Comparison of ENCODE assay signal across 9 mouse cellular contexts in genomic region chr4:149894300-149894699, GRCm38 (mm10).
DNase-seq lines count a peak whose midpoint lies in the region; ATAC-seq and TF ChIP-seq lines count a peak whose summit lies in the region.
"Had no signal": no experiment of that assay in that cellular context is flagged by ENCODE, and none has a peak within 500 bp of the region (broad histone marks: within the 10 kb centered on the region; RNA-seq: fewer than 3 reads in every experiment).

No protein-coding gene starts in this region.

- 0 out of 2 replicates have a peak overlapping the region, but pooled peaks have one; percentile 5 for H3K27ac ChIP-seq in cerebellum, adult 2 months (ENCODE audit: insufficient read depth, low read length)
- H3K27ac ChIP-seq in liver, embryonic 12.5 days: 0 out of 2 replicates have a peak overlapping the region, but pooled peaks have one; percentile 7
- H3K27ac ChIP-seq in hindbrain, embryonic 12.5 days: peak overlapping the region; percentile 84
- peak overlapping the region; percentile 81 for H3K27ac ChIP-seq in neural tube, embryonic 13.5 days (replicated peaks)

- no peak for ATAC-seq in liver, embryonic 12.5 days
- ATAC-seq in hindbrain, embryonic 12.5 days (ENCODE audit: low FRiP score): no peak
- no peak for ATAC-seq in neural tube, embryonic 13.5 days (ENCODE audit: low read depth)

- no peaks in the 10 kb centered on the region for H3K27me3 ChIP-seq in cerebellum, adult 2 months (ENCODE audit: control insufficient read depth, insufficient read depth, low read length)
- peaks cover 33% of the 10 kb centered on the region for H3K27me3 ChIP-seq in liver, embryonic 12.5 days (replicated peaks)
- H3K27me3 ChIP-seq in hindbrain, embryonic 12.5 days: no peaks in the 10 kb centered on the region
- H3K27me3 ChIP-seq in neural tube, embryonic 13.5 days: no peaks in the 10 kb centered on the region

- no peak for DNase-seq in cerebellum, adult 2 months
- DNase-seq in cerebellum, postnatal 36 days: no peak
- DNase-seq in liver: no peak
- no peak for DNase-seq in adipocyte (ENCODE audit: low spot score)
- no peak for DNase-seq in yolk sac, embryonic 10.5 days (ENCODE audit: low spot score)
- DNase-seq: adrenal gland, adult 8-10 months had no signal

- H3K9ac ChIP-seq in liver, embryonic 12.5 days: no peak overlapping the region
- no peak overlapping the region for H3K9ac ChIP-seq in hindbrain, embryonic 12.5 days
- no peak overlapping the region for H3K9ac ChIP-seq in neural tube, embryonic 13.5 days

- H3K4me2 ChIP-seq in liver, embryonic 12.5 days: no peak overlapping the region
- H3K4me2 ChIP-seq in hindbrain, embryonic 12.5 days (replicated peaks): no peak overlapping the region
- no peak overlapping the region for H3K4me2 ChIP-seq in neural tube, embryonic 13.5 days

- TF ChIP-seq POLR2A in cerebellum, adult 2 months (IDR thresholded peaks at IDR 0.05; ENCODE audit: borderline replicate concordance, insufficient read depth, low read length): no peak

- H3K9me3 ChIP-seq in liver, embryonic 12.5 days (replicated peaks): no peaks in the 10 kb centered on the region
- no peaks in the 10 kb centered on the region for H3K9me3 ChIP-seq in hindbrain, embryonic 12.5 days (replicated peaks)
- H3K9me3 ChIP-seq in neural tube, embryonic 13.5 days: no peaks in the 10 kb centered on the region

- peaks cover 5% of the 10 kb centered on the region; the same call in 1 of the 2 replicates for H3K4me1 ChIP-seq in cerebellum, adult 2 months (ENCODE audit: control insufficient read depth, insufficient read depth, low read length)
- peaks cover 5% of the 10 kb centered on the region; the same call in 1 of the 2 replicates for H3K4me1 ChIP-seq in liver, embryonic 12.5 days
- peaks cover 58% of the 10 kb centered on the region for H3K4me1 ChIP-seq in hindbrain, embryonic 12.5 days
- peaks cover 60% of the 10 kb centered on the region for H3K4me1 ChIP-seq in neural tube, embryonic 13.5 days (replicated peaks)

- H3K4me3 ChIP-seq in cerebellum, adult 2 months (replicated peaks; ENCODE audit: insufficient read depth, low read depth, low read length): no peak overlapping the region
- H3K4me3 ChIP-seq in liver, embryonic 12.5 days: no peak overlapping the region
- H3K4me3 ChIP-seq in hindbrain, embryonic 12.5 days: no peak overlapping the region
- H3K4me3 ChIP-seq in neural tube, embryonic 13.5 days: no peak overlapping the region

- no peaks in the 10 kb centered on the region for H3K36me3 ChIP-seq in liver, embryonic 12.5 days
- H3K36me3 ChIP-seq in hindbrain, embryonic 12.5 days: 0 out of 2 replicates have a peak, but pooled peaks cover 4% of the 10 kb centered on the region
- H3K36me3 ChIP-seq in neural tube, embryonic 13.5 days: no peaks in the 10 kb centered on the region

- WGBS in cerebellum, adult 2 months: 96% methylated on average over 7 of the region's 7 CpGs
- WGBS in liver, embryonic 12.5 days (ENCODE audit: insufficient replicate concordance): 86% methylated on average over 7 of the region's 7 CpGs
- 75% methylated on average over 7 of the region's 7 CpGs for WGBS in hindbrain, embryonic 12.5 days
- WGBS in neural tube, embryonic 13.5 days: 74% methylated on average over 7 of the region's 7 CpGs

- TF ChIP-seq CTCF in cerebellum, adult 2 months (IDR thresholded peaks at IDR 0.05; ENCODE audit: borderline replicate concordance, insufficient read depth, low read depth, low read length): no peak

Comparison
In these comparisons a context has a peak if more than half of its experiments do, and no peak if none do; other contexts are left out.
1. H3K27ac ChIP-seq: peak in every context shown above with its lines; median percentile 84 in hindbrain, embryonic 12.5 days; 81 in neural tube, embryonic 13.5 days; 7 in liver, embryonic 12.5 days; 5 in cerebellum, adult 2 months.